Comparison of ENCODE assay signal across 18 mouse cellular contexts in the genomic region with DNA sequence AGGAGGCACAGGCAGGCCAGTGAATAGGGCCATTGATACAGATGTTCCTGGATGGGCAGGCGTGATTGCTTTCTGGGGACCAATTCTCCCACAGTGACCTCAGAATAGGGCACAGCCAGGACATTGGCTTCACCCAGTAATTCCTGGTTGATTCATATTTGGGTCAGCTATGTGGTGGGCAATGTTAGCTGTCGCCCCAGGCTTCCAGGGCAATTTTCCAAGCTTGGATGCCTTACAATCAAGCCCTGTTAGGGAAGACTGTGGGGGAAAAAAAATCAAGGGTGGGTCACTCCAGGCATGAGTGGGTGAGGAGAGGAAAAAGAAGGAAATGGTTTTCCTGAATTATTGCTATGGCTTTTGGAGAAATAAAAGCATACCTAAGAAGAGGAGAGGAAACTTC.
"Had no signal": no experiment of that assay in that cellular context is flagged by ENCODE, and none has a peak within 500 bp of the region (broad histone marks: within the 10 kb centered on the region; RNA-seq: fewer than 3 reads in every experiment).

No protein-coding gene starts in this region.

- H3K27ac ChIP-seq: limb, embryonic 13.5 days; liver, embryonic 14.5 days; macrophage; midbrain, embryonic 12.5 days; midbrain, embryonic 15.5 days; neural tube, embryonic 12.5 days; neural tube, embryonic 15.5 days had no signal

- H3K4me1 ChIP-seq: limb, embryonic 13.5 days; midbrain, embryonic 12.5 days; midbrain, embryonic 15.5 days; neural tube, embryonic 12.5 days; neural tube, embryonic 15.5 days had no signal

- H3K27me3 ChIP-seq: limb, embryonic 13.5 days; midbrain, embryonic 12.5 days; midbrain, embryonic 15.5 days; neural tube, embryonic 12.5 days; neural tube, embryonic 15.5 days had no signal

- H3K36me3 ChIP-seq: limb, embryonic 13.5 days; midbrain, embryonic 12.5 days; midbrain, embryonic 15.5 days; neural tube, embryonic 12.5 days; neural tube, embryonic 15.5 days had no signal

- DNase-seq: kidney, adult 18-20 months; kidney, adult 9 months; kidney, postnatal 14 days; kidney, postnatal 4 days; liver, postnatal 0 days; lung, embryonic 14.5 days; thymus, adult 2 months; thymus, postnatal 14 days; thymus, postnatal 4 days had no signal

- H3K9me3 ChIP-seq: limb, embryonic 13.5 days; midbrain, embryonic 12.5 days; midbrain, embryonic 15.5 days; neural tube, embryonic 12.5 days; neural tube, embryonic 15.5 days had no signal

- H3K4me2 ChIP-seq: limb, embryonic 13.5 days; liver, embryonic 11.5 days; lung, embryonic 14.5 days; midbrain, embryonic 12.5 days; midbrain, embryonic 15.5 days; neural tube, embryonic 12.5 days; neural tube, embryonic 15.5 days had no signal

- H3K9ac ChIP-seq: limb, embryonic 13.5 days; liver, embryonic 14.5 days; liver, postnatal 0 days; lung, embryonic 14.5 days; midbrain, embryonic 12.5 days; midbrain, embryonic 15.5 days; neural tube, embryonic 12.5 days; neural tube, embryonic 15.5 days had no signal

- H3K4me3 ChIP-seq: limb, embryonic 13.5 days; midbrain, embryonic 12.5 days; midbrain, embryonic 15.5 days; neural tube, embryonic 12.5 days; neural tube, embryonic 15.5 days had no signal

- ATAC-seq: liver, postnatal 0 days; lung, postnatal 0 days; midbrain, embryonic 15.5 days had no signal
